Mouse (Mus musculus) brain, adult 2 months (tissue): ENCODE data around the gene Ccdc169.

Source experiments
- DNase-seq: peaks from one replicate; pipeline ENCODE4 v3.0.0; 2011; ENCODE audit warnings: low read depth, low spot score

Ccdc169 gene

GRCm38 (mm10) chr3:55122336-55122870, 14.7 kb upstream of the Ccdc169 start:
- no peak for DNase-seq

- DNase-seq = no peak
Observed at GRCm38 (mm10) chr3:55123064-55123463, 14.1 kb upstream of the Ccdc169 start.

- DNase-seq = peak; percentile 27
Observed at GRCm38 (mm10) chr3:55129181-55129692, 7.9 kb upstream of the Ccdc169 start.

- DNase-seq = peak; percentile 13
Observed at GRCm38 (mm10) chr3:55131576-55132233, 5.4 kb upstream of the Ccdc169 start.

GRCm38 (mm10) chr3:55139837-55140236, 2.7 kb downstream of the Ccdc169 start:
- DNase-seq = no peak

GRCm38 (mm10) chr3:55141401-55141800, 4.3 kb downstream of the Ccdc169 start:
- no peak for DNase-seq

- DNase-seq = no peak
Observed at GRCm38 (mm10) chr3:55144916-55145315, 7.8 kb downstream of the Ccdc169 start.

- DNase-seq = no peak
Observed at GRCm38 (mm10) chr3:55146441-55146840, 9.3 kb downstream of the Ccdc169 start.

- DNase-seq = no peak
Observed at GRCm38 (mm10) chr3:55147156-55147555, 10.0 kb downstream of the Ccdc169 start.

GRCm38 (mm10) chr3:55148091-55148490, 11.0 kb downstream of the Ccdc169 start:
- no peak for DNase-seq

- peak; percentile 87 for DNase-seq
Observed at GRCm38 (mm10) chr3:55151656-55152433, 14.7 kb downstream of the Ccdc169 start.

- DNase-seq = peak; percentile 61
Observed at GRCm38 (mm10) chr3:55152673-55153334, 15.7 kb downstream of the Ccdc169 start.

GRCm38 (mm10) chr3:55154163-55154562, 17.0 kb downstream of the Ccdc169 start:
- peak; percentile 82 for DNase-seq

GRCm38 (mm10) chr3:55157413-55157812, 20.3 kb downstream of the Ccdc169 start:
- DNase-seq = peak; percentile 39

GRCm38 (mm10) chr3:55161144-55161543, 24.0 kb downstream of the Ccdc169 start:
- no peak for DNase-seq

- DNase-seq = no peak
Observed at GRCm38 (mm10) chr3:55163510-55163909, 26.4 kb downstream of the Ccdc169 start.

GRCm38 (mm10) chr3:55172478-55172877, 35.3 kb downstream of the Ccdc169 start:
- DNase-seq = peak; percentile 22

GRCm38 (mm10) chr3:55177271-55177670, 40.1 kb downstream of the Ccdc169 start:
- peak; percentile 24 for DNase-seq

GRCm38 (mm10) chr3:55181766-55182165, 44.6 kb downstream of the Ccdc169 start, which contains the start of gene Sohlh2:
Sohlh2 (plus strand) TSS chr3:55182028.
- no peak for DNase-seq

- DNase-seq = no peak
Observed at GRCm38 (mm10) chr3:55191668-55192067, 54.5 kb downstream of the Ccdc169 start.

GRCm38 (mm10) chr3:55193351-55193750, 56.2 kb downstream of the Ccdc169 start:
- DNase-seq = no peak

GRCm38 (mm10) chr3:55194792-55195191, 57.7 kb downstream of the Ccdc169 start:
- DNase-seq = no peak
